Mouse (Mus musculus) CH12.LX (cell line): ENCODE data around the gene Ate1. TPM values are rescaled to one million over a fixed set of nuclear protein-coding genes. Genes with fewer than 3 reads are reported as not detected.

Source experiments
- DNase-seq: peaks from one replicate; pipeline ENCODE4 v3.0.0-alpha.2; 2013; ENCODE audit errors: extremely low read depth
- H3K27ac ChIP-seq: 2 replicates; pipeline ENCODE4 v1.5.1; 2012; ENCODE audit warnings: low read depth, mild to moderate bottlenecking, control low read depth, moderate library complexity; ENCODE audit not compliant: insufficient read depth
- H3K27me3 ChIP-seq: replicated peaks from 2 replicates; pipeline ENCODE3; 2012; ENCODE audit warnings: inconsistent platforms
- H3K36me3 ChIP-seq, 2 experiments: replicated peaks in 1 of 2; 2 replicates each; pipeline versions ENCODE3 to v1.6.1; 2012; ENCODE audit warnings: inconsistent platforms in 1 of 2, low read length in 1 of 2, mild to moderate bottlenecking in 1 of 2, mixed read lengths in 1 of 2, moderate library complexity in 1 of 2; ENCODE audit not compliant: control insufficient read depth in 1 of 2, insufficient read depth in 1 of 2
- H3K4me1 ChIP-seq, 2 experiments: 2 replicates each; pipeline ENCODE4 v1.6.1; 2012; ENCODE audit warnings: inconsistent platforms in 1 of 2, moderate library complexity in 1 of 2; ENCODE audit not compliant: insufficient read depth in 2 of 2, control insufficient read depth in 1 of 2
- H3K4me2 ChIP-seq: 2 replicates; pipeline ENCODE4 v1.6.1; 2012; ENCODE audit warnings: low read depth, mild to moderate bottlenecking, control low read depth; ENCODE audit not compliant: poor library complexity, insufficient read depth, severe bottlenecking
- H3K4me3 ChIP-seq, 3 experiments: fragments of 150-350 bp in 1 of 3; sonication (generic) in 1 of 3; replicated peaks in 1 of 3; 2 replicates each; pipeline versions ENCODE3 to v1.5.1; 2011 to 2012; ENCODE audit warnings: low read depth in 2 of 3, low read length in 2 of 3, mild to moderate bottlenecking in 2 of 3, moderate library complexity in 2 of 3, control low read depth in 1 of 3, improper control_type of control experiment in 1 of 3, inconsistent platforms in 1 of 3, mixed read lengths in 1 of 3; ENCODE audit not compliant: poor library complexity in 1 of 3
- H3K79me2 ChIP-seq: replicated peaks from 2 replicates; pipeline ENCODE4 v1.6.1; 2012; ENCODE audit warnings: mild to moderate bottlenecking, moderate library complexity; ENCODE audit not compliant: control insufficient read depth, poor library complexity, insufficient read depth, severe bottlenecking; ENCODE audit errors: extremely low read depth
- H3K9ac ChIP-seq: 2 replicates; pipeline ENCODE4 v1.6.1; 2012; ENCODE audit warnings: low read depth, mild to moderate bottlenecking, control low read depth, moderate library complexity; ENCODE audit not compliant: insufficient read depth
- H3K9me3 ChIP-seq: replicated peaks from 2 replicates; pipeline ENCODE3; 2012; ENCODE audit warnings: low read length, inconsistent platforms, mixed read lengths
- CHD1 ChIP-seq: IDR thresholded peaks from 2 replicates; pipeline ENCODE4 v1.6.1; 2012; ENCODE audit warnings: low read depth, low read length, improper control_type of control experiment, inconsistent platforms
- CHD2 ChIP-seq: IDR thresholded peaks from 2 replicates; pipeline ENCODE4 v1.6.1; 2011; ENCODE audit warnings: low read length, improper control_type of control experiment
- CTCF ChIP-seq, 2 experiments: IDR thresholded peaks in 1 of 2; conservative IDR thresholded peaks in 1 of 2; 2 replicates each; pipeline ENCODE4 v1.5.1; 2011 to 2012; ENCODE audit warnings: low read depth in 2 of 2, low read length in 2 of 2, improper control_type of control experiment in 1 of 2, inconsistent platforms in 1 of 2, mild to moderate bottlenecking in 1 of 2, moderate library complexity in 1 of 2
- E2F4 ChIP-seq: IDR thresholded peaks from 2 replicates; pipeline ENCODE4 v1.6.1; 2011; ENCODE audit warnings: low read depth, low read length, improper control_type of control experiment; ENCODE audit not compliant: insufficient replicate concordance
- GABPA ChIP-seq: IDR thresholded peaks from 2 replicates; pipeline ENCODE4 v1.6.1; 2012; ENCODE audit warnings: low read depth, low read length, improper control_type of control experiment, inconsistent platforms; ENCODE audit not compliant: insufficient replicate concordance
- HCFC1 ChIP-seq: IDR thresholded peaks from 2 replicates; pipeline ENCODE4 v1.6.1; 2012; ENCODE audit warnings: low read depth, mild to moderate bottlenecking, inconsistent platforms, low read length, improper control_type of control experiment
- JUN ChIP-seq: IDR thresholded peaks from 2 replicates; pipeline ENCODE4 v1.6.1; 2011; ENCODE audit warnings: low read depth, mild to moderate bottlenecking, low read length, improper control_type of control experiment, moderate library complexity; ENCODE audit not compliant: insufficient read depth
- MAFK ChIP-seq: IDR thresholded peaks from 2 replicates; pipeline ENCODE4 v1.6.1; 2011; ENCODE audit warnings: low read length, improper control_type of control experiment; ENCODE audit not compliant: insufficient replicate concordance
- MAX ChIP-seq: IDR thresholded peaks from 2 replicates; pipeline ENCODE4 v1.6.1; 2011; ENCODE audit warnings: low read length, improper control_type of control experiment
- MAZ ChIP-seq: IDR thresholded peaks from 2 replicates; pipeline ENCODE4 v1.6.1; 2012; ENCODE audit warnings: low read depth, mild to moderate bottlenecking, inconsistent platforms, low read length, improper control_type of control experiment, moderate library complexity
- MEF2A ChIP-seq: IDR thresholded peaks from 2 replicates; pipeline ENCODE4 v1.6.1; 2014; ENCODE audit warnings: low read depth, mild to moderate bottlenecking, inconsistent platforms, low read length, improper control_type of control experiment, borderline replicate concordance
- MXI1 ChIP-seq: IDR thresholded peaks from 2 replicates; pipeline ENCODE4 v1.6.1; 2011; ENCODE audit warnings: mild to moderate bottlenecking, low read depth, low read length, improper control_type of control experiment
- MYC ChIP-seq: IDR thresholded peaks from 2 replicates; pipeline ENCODE4 v1.6.1; 2011; ENCODE audit warnings: low read depth, mild to moderate bottlenecking, improper control_type of control experiment, low read length
- POLR2AphosphoS2 ChIP-seq: IDR thresholded peaks from 2 replicates; pipeline ENCODE4 v1.6.1; 2011; ENCODE audit warnings: low read depth, low read length, improper control_type of control experiment
- RCOR1 ChIP-seq: conservative IDR thresholded peaks from 2 replicates; pipeline ENCODE4 v1.6.1; 2012; ENCODE audit warnings: low read depth, mild to moderate bottlenecking, inconsistent platforms, low read length, improper control_type of control experiment
- TBP ChIP-seq: conservative IDR thresholded peaks from 2 replicates; pipeline ENCODE4 v1.6.1; 2011; ENCODE audit warnings: low read depth, low read length, improper control_type of control experiment
- TCF12 ChIP-seq: IDR thresholded peaks from 2 replicates; pipeline ENCODE4 v1.6.1; 2014; ENCODE audit warnings: low read depth, mild to moderate bottlenecking, inconsistent platforms, low read length, improper control_type of control experiment
- ZC3H11A ChIP-seq: IDR thresholded peaks from 2 replicates; pipeline ENCODE4 v1.6.1; 2012; ENCODE audit warnings: low read depth, mild to moderate bottlenecking, inconsistent platforms, low read length, improper control_type of control experiment
- ZMIZ1 ChIP-seq: IDR thresholded peaks from 2 replicates; pipeline ENCODE4 v1.6.1; 2012; ENCODE audit warnings: low read depth, mild to moderate bottlenecking, inconsistent platforms, low read length, improper control_type of control experiment
- ZNF384 ChIP-seq: IDR thresholded peaks from 2 replicates; pipeline ENCODE4 v1.6.1; 2012; ENCODE audit warnings: low read depth, low read length, improper control_type of control experiment, inconsistent platforms
- dilution Hi-C: fragments of 300-500 bp; cut with MboI; formaldehyde crosslinking; loops from 2 replicates; pipeline ENCODE4 v1.14.3; 2020; ENCODE audit warnings: low sequenced_read_pairs; ENCODE audit not compliant: extremely low pct_unique_long_range_greater_than_20kb, extremely low pct_ligation_motif_present
- in situ Hi-C: fragments of 300-500 bp; cut with MboI; formaldehyde crosslinking; loops from 3 replicates; pipeline ENCODE4 v1.14.3; 2019; ENCODE audit warnings: low sequenced_read_pairs, low pct_ligation_motif_present, low pct_unique_long_range_greater_than_20kb, mixed read lengths
- polyA plus RNA-seq: library from polyadenylated mRNA; unstranded; fragments of >175 nt; gene quantifications from 2 replicates; pipeline ENCODE4 v1.2.1, GENCODE M21; 2012; ENCODE audit warnings: low read depth; ENCODE audit not compliant: insufficient read length
- total RNA-seq, 2 experiments: library from RNA; depleted of rRNA; stranded (reverse); fragments of 300-350 nt in 1 of 2; fragments of >200 nt in 1 of 2; gene quantifications; 2 replicates each; pipeline ENCODE4 v1.2.3; 2012 to 2014

Ate1 gene
- total and polyA plus RNA-seq, 3 experiments: 12.2 to 15.4 (median 14.3) TPM

- Histone ChIP-seq H3K9me3 (no peaks in the 10 kb centered on the region), H3K27me3 (peaks cover 11% of the 10 kb centered on the region), H3K36me3 (no peaks in the 10 kb centered on the region), H3K9ac (no peak overlapping the region), H3K4me1 (peaks cover 0 to 8% of the 10 kb centered on the region in 2 experiments; a peak in 2 of 4 replicates), H3K27ac (no peak overlapping the region), H3K79me2 (no peaks in the 10 kb centered on the region), H3K4me3 (no peak overlapping the region), H3K4me2 (no peak overlapping the region)
- TF ChIP-seq E2F4 (no peak), CTCF (conservative IDR thresholded peaks at IDR 0.05 in 1 of 2, IDR thresholded peaks at IDR 0.05 in 1 of 2; ENCODE audit: low read depth in 2 of 2, low read length in 2 of 2) (no peak), MAZ (no peak), MAX (no peak), GABPA (no peak), TBP (no peak), TCF12 (no peak), POLR2AphosphoS2 (no peak), JUN (no peak), CHD2 (no peak), RCOR1 (no peak), ZMIZ1 (no peak), CHD1 (no peak), ZC3H11A (no peak), HCFC1 (no peak), MAFK (no peak), MXI1 (no peak), ZNF384 (no peak), MYC (no peak), MEF2A (no peak)
- in situ Hi-C loops: no loop called here
- dilution Hi-C loops: no loop called here
- DNase-seq: no peak
Measured at GRCm38 (mm10) chr7:130564596-130564995, 44.4 kb upstream of the Ate1 start.

GRCm38 (mm10) chr7:130563880-130564279, 43.7 kb upstream of the Ate1 start:
- Histone ChIP-seq H3K4me3 (no peak overlapping the region), H3K36me3 (no peaks in the 10 kb centered on the region), H3K79me2 (no peaks in the 10 kb centered on the region), H3K4me2 (no peak overlapping the region), H3K4me1 (peaks cover 0 to 2% of the 10 kb centered on the region in 2 experiments; a peak in 2 of 4 replicates), H3K9ac (no peak overlapping the region), H3K27ac (no peak overlapping the region), H3K9me3 (no peaks in the 10 kb centered on the region), H3K27me3 (peaks cover 11% of the 10 kb centered on the region)
- no peak for DNase-seq
- TF ChIP-seq ZNF384: no peak
- dilution Hi-C loops (no loop called here), in situ Hi-C loops (no loop called here)
